Comparison of ENCODE assay signal across 22 mouse cellular contexts in the genomic region with DNA sequence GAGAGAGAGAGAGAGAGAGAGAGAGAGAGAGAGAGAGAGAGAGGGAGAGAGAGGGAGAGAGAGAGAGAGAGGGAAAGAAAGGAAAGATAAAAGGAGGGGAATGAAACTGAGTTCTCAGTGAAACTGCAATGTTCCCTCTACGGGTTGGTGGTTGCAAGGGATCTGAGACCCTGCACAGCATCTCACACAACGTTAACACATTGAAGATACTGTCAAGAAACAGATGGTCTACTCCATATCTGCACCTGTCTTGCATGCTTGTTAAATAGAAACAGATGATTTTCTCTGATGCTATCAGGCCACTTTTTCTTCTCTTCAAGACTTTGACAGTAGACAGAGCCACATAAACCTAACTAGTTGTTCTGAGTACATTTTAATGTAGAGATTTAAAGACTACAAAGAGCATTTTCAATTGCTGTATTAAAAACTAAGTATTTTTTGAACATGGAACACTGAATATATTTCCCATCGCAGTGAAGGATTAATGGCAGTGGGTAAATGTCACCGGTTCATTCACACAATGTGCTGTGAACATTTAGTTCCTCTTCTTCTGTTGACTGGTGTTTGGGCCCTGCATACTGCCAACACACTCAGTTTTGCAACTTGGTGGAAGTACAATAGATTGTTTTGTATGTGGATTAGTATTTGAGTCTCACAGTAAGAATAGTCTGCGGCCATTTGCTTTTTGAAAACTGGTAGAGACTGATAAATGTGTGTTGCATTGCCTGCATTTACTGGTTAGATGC.
DNase-seq lines count a peak whose midpoint lies in the region; ATAC-seq and TF ChIP-seq lines count a peak whose summit lies in the region.
"Had no signal": no experiment of that assay in that cellular context is flagged by ENCODE, and none has a peak within 500 bp of the region (broad histone marks: within the 10 kb centered on the region; RNA-seq: fewer than 3 reads in every experiment).

No protein-coding gene starts in this region.

- peak; percentile 28 for DNase-seq in embryonic facial prominence, embryonic 11.5 days (ENCODE audit: low spot score)
- no peak for DNase-seq in embryonic facial prominence, embryonic 10.5 days (ENCODE audit: low spot score)
- DNase-seq in brain, embryonic 14.5 days (ENCODE audit: low read depth), result peak; percentile 73
- no peak for DNase-seq in liver, embryonic 11.5 days (ENCODE audit: low spot score)
- DNase-seq in left cerebral cortex, adult 11 months (ENCODE audit: low spot score), result no peak
- DNase-seq in natural killer cell, adult 2 months (ENCODE audit: low spot score in 2 of 2), result no peak
- DNase-seq: adrenal gland, adult 2 months; adrenal gland, postnatal 25 days; cerebellum, adult 11 months; cerebellum, adult 8-10 months; cerebellum, postnatal 14 days; gastrocnemius, postnatal 14 days; kidney, adult 2 months had no signal

- no peak overlapping the region for H3K4me2 ChIP-seq in embryonic facial prominence, embryonic 11.5 days (ENCODE audit: low read depth, low read length)
- no peak overlapping the region for H3K4me2 ChIP-seq in forebrain, embryonic 16.5 days (ENCODE audit: low read length)
- H3K4me2 ChIP-seq in liver, embryonic 11.5 days, result no peak overlapping the region
- H3K4me2 ChIP-seq: embryonic facial prominence, embryonic 13.5 days; heart, embryonic 12.5 days; hindbrain, embryonic 15.5 days had no signal

- no peak overlapping the region for H3K4me3 ChIP-seq in embryonic facial prominence, embryonic 11.5 days (ENCODE audit: low read depth, low read length)
- no peak overlapping the region for H3K4me3 ChIP-seq in embryonic facial prominence, embryonic 10.5 days
- no peak overlapping the region for H3K4me3 ChIP-seq in forebrain, embryonic 16.5 days (replicated peaks; ENCODE audit: low read length)
- no peak overlapping the region for H3K4me3 ChIP-seq in liver, embryonic 11.5 days (ENCODE audit: low read depth, low read length)
- H3K4me3 ChIP-seq: embryonic facial prominence, embryonic 13.5 days; heart, embryonic 12.5 days; hindbrain, embryonic 15.5 days had no signal

- no peak for TF ChIP-seq POLR2A in brain, embryonic 14.5 days (IDR thresholded peaks at IDR 0.05; ENCODE audit: borderline replicate concordance, extremely low read depth, insufficient read depth, insufficient read length, poor library complexity, severe bottlenecking)

- TF ChIP-seq CTCF in brain, embryonic 14.5 days (IDR thresholded peaks at IDR 0.05; ENCODE audit: borderline replicate concordance, extremely low read depth, insufficient read depth, insufficient read length), result no peak

- H3K9me3 ChIP-seq in embryonic facial prominence, embryonic 11.5 days (replicated peaks; ENCODE audit: control insufficient read depth, low read length), result no peaks in the 10 kb centered on the region
- no peaks in the 10 kb centered on the region for H3K9me3 ChIP-seq in embryonic facial prominence, embryonic 10.5 days
- H3K9me3 ChIP-seq in forebrain, embryonic 16.5 days (ENCODE audit: control insufficient read depth, low read length), result no peaks in the 10 kb centered on the region
- no peaks in the 10 kb centered on the region for H3K9me3 ChIP-seq in liver, embryonic 11.5 days (ENCODE audit: control insufficient read depth, low read length)
- H3K9me3 ChIP-seq: embryonic facial prominence, embryonic 13.5 days; heart, embryonic 12.5 days; hindbrain, embryonic 15.5 days had no signal

- H3K9ac ChIP-seq in embryonic facial prominence, embryonic 11.5 days (replicated peaks; ENCODE audit: low read length), result no peak overlapping the region
- H3K9ac ChIP-seq in forebrain, embryonic 16.5 days (replicated peaks; ENCODE audit: low read depth, low read length), result no peak overlapping the region
- no peak overlapping the region for H3K9ac ChIP-seq in liver, embryonic 11.5 days (ENCODE audit: low read depth, low read length)
- H3K9ac ChIP-seq: embryonic facial prominence, embryonic 13.5 days; heart, embryonic 12.5 days; hindbrain, embryonic 15.5 days had no signal

- H3K27ac ChIP-seq in embryonic facial prominence, embryonic 11.5 days (replicated peaks; ENCODE audit: low read depth, low read length), result no peak overlapping the region
- no peak overlapping the region for H3K27ac ChIP-seq in embryonic facial prominence, embryonic 10.5 days (replicated peaks)
- H3K27ac ChIP-seq in forebrain, embryonic 16.5 days (ENCODE audit: low read length), result no peak overlapping the region
- no peak overlapping the region for H3K27ac ChIP-seq in liver, embryonic 11.5 days (ENCODE audit: low read depth, low read length)
- H3K27ac ChIP-seq: embryonic facial prominence, embryonic 13.5 days; hindbrain, embryonic 15.5 days had no signal

- H3K4me1 ChIP-seq in embryonic facial prominence, embryonic 11.5 days (ENCODE audit: control insufficient read depth, insufficient read depth, low read length), result no peaks in the 10 kb centered on the region
- peaks cover 3% of the 10 kb centered on the region; the same call in 1 of the 2 replicates for H3K4me1 ChIP-seq in embryonic facial prominence, embryonic 10.5 days
- no peaks in the 10 kb centered on the region for H3K4me1 ChIP-seq in forebrain, embryonic 16.5 days (replicated peaks; ENCODE audit: control insufficient read depth, insufficient read depth, low read length)
- H3K4me1 ChIP-seq in liver, embryonic 11.5 days (replicated peaks; ENCODE audit: control insufficient read depth, insufficient read depth, low read length), result no peaks in the 10 kb centered on the region
- H3K4me1 ChIP-seq: embryonic facial prominence, embryonic 13.5 days; heart, embryonic 12.5 days; hindbrain, embryonic 15.5 days had no signal

- WGBS in embryonic facial prominence, embryonic 11.5 days, result 63% methylated on average over 5 of the region's 5 CpGs
- 75% methylated on average over 5 of the region's 5 CpGs for WGBS in embryonic facial prominence, embryonic 10.5 days
- WGBS in forebrain, embryonic 16.5 days, result 52% methylated on average over 5 of the region's 5 CpGs
- 66% methylated on average over 5 of the region's 5 CpGs for WGBS in liver, embryonic 11.5 days

- no peaks in the 10 kb centered on the region for H3K36me3 ChIP-seq in embryonic facial prominence, embryonic 11.5 days (replicated peaks; ENCODE audit: control insufficient read depth, insufficient read depth, low read depth, low read length)
- H3K36me3 ChIP-seq in embryonic facial prominence, embryonic 10.5 days (replicated peaks), result no peaks in the 10 kb centered on the region
- H3K36me3 ChIP-seq in forebrain, embryonic 16.5 days (ENCODE audit: control insufficient read depth, insufficient read depth), result no peaks in the 10 kb centered on the region
- H3K36me3 ChIP-seq in liver, embryonic 11.5 days (ENCODE audit: control insufficient read depth, insufficient read depth, low read length), result no peaks in the 10 kb centered on the region
- H3K36me3 ChIP-seq: embryonic facial prominence, embryonic 13.5 days; heart, embryonic 12.5 days; hindbrain, embryonic 15.5 days had no signal

- ATAC-seq in embryonic facial prominence, embryonic 11.5 days (replicated peaks; ENCODE audit: insufficient number of reproducible peaks, low FRiP score, low TSS enrichment, low read depth), result no peak
- peak; percentile 70 for ATAC-seq in forebrain, embryonic 16.5 days
- ATAC-seq in megakaryocyte progenitor cell, adult 5-6 weeks (replicated peaks; ENCODE audit: poor library complexity), result peak; percentile 63; the same call in 1 of the 2 replicates
- no peak for ATAC-seq in liver, embryonic 11.5 days (replicated peaks; ENCODE audit: low FRiP score)
- ATAC-seq: activated CD4-positive, CD25-positive, alpha-beta regulatory T cell, adult 4 months; intestine, embryonic 16.5 days; Patski had no signal

- H3K27me3 ChIP-seq in embryonic facial prominence, embryonic 11.5 days (ENCODE audit: control insufficient read depth, insufficient read depth, low read length), result no peaks in the 10 kb centered on the region
- no peaks in the 10 kb centered on the region for H3K27me3 ChIP-seq in embryonic facial prominence, embryonic 10.5 days (replicated peaks; ENCODE audit: low read depth, poor library complexity, severe bottlenecking)
- H3K27me3 ChIP-seq in forebrain, embryonic 16.5 days (replicated peaks; ENCODE audit: control insufficient read depth, insufficient read depth, low read length), result no peaks in the 10 kb centered on the region
- H3K27me3 ChIP-seq in liver, embryonic 11.5 days (replicated peaks; ENCODE audit: control insufficient read depth, insufficient read depth, low read length), result no peaks in the 10 kb centered on the region
- H3K27me3 ChIP-seq: CH12.LX; embryonic facial prominence, embryonic 13.5 days; heart, embryonic 12.5 days; hindbrain, embryonic 15.5 days; Patski had no signal

Comparison
In these comparisons a context has a peak if more than half of its experiments do, and no peak if none do; other contexts are left out.
1. DNase-seq: peak in embryonic facial prominence, embryonic 11.5 days (single experiment) and brain, embryonic 14.5 days (single experiment); none in embryonic facial prominence, embryonic 10.5 days (single experiment), liver, embryonic 11.5 days (single experiment), left cerebral cortex, adult 11 months (single experiment) and natural killer cell, adult 2 months (0 of 2).
2. ATAC-seq: peak in forebrain, embryonic 16.5 days (single experiment) and megakaryocyte progenitor cell, adult 5-6 weeks (single experiment); none in embryonic facial prominence, embryonic 11.5 days (single experiment) and liver, embryonic 11.5 days (single experiment).